Mouse (Mus musculus) cerebellum, adult 2 months (tissue): ENCODE measurements at regions not wholly inside any gene's neighbourhood (a gene's known extent, or its start where the extent isn't known, plus 50 kb on each side); places are given as distances from the start of the nearest gene placed in this dataset.

Experiments used
- CTCF ChIP-seq: fragments of 200-500 bp; IDR thresholded peaks from 2 replicates; pipeline ENCODE4 v1.5.1; 2011; ENCODE audit warnings: low read depth, mild to moderate bottlenecking, control low read depth, low read length, moderate library complexity, borderline replicate concordance; ENCODE audit not compliant: insufficient read depth
- POLR2A ChIP-seq: fragments of 200-500 bp; IDR thresholded peaks from 2 replicates; pipeline ENCODE4 v1.6.1; 2011; ENCODE audit warnings: low read length, control low read depth, borderline replicate concordance; ENCODE audit not compliant: insufficient read depth

DNA sequence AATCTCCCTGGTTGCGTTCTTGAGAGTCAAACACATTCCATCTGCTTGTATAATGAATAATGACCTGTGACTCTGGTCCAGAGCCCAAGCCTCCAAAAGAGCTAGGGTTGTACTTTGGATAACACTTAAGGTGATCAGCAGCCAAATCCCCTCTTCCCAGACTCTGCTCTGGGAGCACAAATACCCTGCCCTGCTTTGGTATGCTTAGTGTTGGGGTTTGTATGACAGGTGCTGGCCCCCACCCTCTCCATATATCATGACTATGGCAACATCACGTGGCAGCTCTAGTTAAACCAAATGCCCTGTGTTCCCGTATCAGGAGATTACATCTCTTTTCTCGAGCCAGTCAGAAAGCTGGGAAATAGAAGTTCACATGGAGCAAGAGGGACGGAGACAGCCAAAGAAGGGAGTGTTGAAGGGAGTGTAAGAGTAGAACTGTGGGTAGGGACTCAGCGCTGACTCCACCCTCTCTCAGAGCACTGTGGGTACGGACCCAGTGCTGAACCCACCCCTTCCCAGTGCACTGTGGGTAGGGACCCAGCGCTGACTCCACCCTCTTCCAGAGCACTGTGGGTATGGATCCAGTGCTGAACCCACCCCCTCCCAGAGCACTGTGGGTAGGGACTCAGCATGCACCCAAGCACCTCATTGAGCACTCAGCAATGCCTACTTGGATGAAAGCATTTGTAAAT lies 387.4 kb upstream of the Kazn start:
- TF ChIP-seq CTCF (no peak), POLR2A (no peak)
